Mouse (Mus musculus) megakaryocyte, adult 5-6 weeks (primary cell): ENCODE data around the gene Birc2. TPM values are rescaled to one million over a fixed set of nuclear protein-coding genes. Genes with fewer than 3 reads are reported as not detected.

ENCODE experiments used
- ATAC-seq: 2 replicates; pipeline ENCODE4 v1.8.0; 2016; ENCODE audit warnings: mild to moderate bottlenecking, inconsistent platforms; ENCODE audit not compliant: poor library complexity, severe bottlenecking
- total RNA-seq, 2 experiments: library from RNA; stranded (forward) in 1 of 2; stranded (reverse) in 1 of 2; fragments of 153-499, 151-499 nt in 1 of 2; fragments of 221-1000, 200-1000 nt in 1 of 2; gene quantifications; 2 replicates each; pipeline versions ENCODE4 v1.2.3 to v1.2.4; 2015 to 2017

Gene Birc2
- total RNA-seq, 2 experiments from 2014 or later, result 28.5 to 37.3 TPM

GRCm38 (mm10) chr9:7789764-7790575 lies 46.9 kb downstream of the Birc2 start:
- ATAC-seq, result no peak

GRCm38 (mm10) chr9:7788411-7788810 lies 48.5 kb downstream of the Birc2 start:
- no peak for ATAC-seq

GRCm38 (mm10) chr9:7786086-7786485 lies 50.8 kb downstream of the Birc2 start:
- ATAC-seq, result peak; percentile 17; the same call in 1 of the 2 replicates

- ATAC-seq, result no peak
Measured at GRCm38 (mm10) chr9:7785396-7785795, 51.5 kb downstream of the Birc2 start.

GRCm38 (mm10) chr9:7784615-7785012 lies 52.2 kb downstream of the Birc2 start:
- no peak for ATAC-seq

GRCm38 (mm10) chr9:7783823-7784614 lies 52.8 kb downstream of the Birc2 start:
- no peak for ATAC-seq

GRCm38 (mm10) chr9:7780250-7781150 lies 56.4 kb downstream of the Birc2 start:
- peak; percentile 86 for ATAC-seq

GRCm38 (mm10) chr9:7779786-7780185 lies 57.1 kb downstream of the Birc2 start:
- no peak for ATAC-seq

- no peak for ATAC-seq
Measured at GRCm38 (mm10) chr9:7778771-7779170, 58.1 kb downstream of the Birc2 start.

- ATAC-seq, result no peak
Measured at GRCm38 (mm10) chr9:7777652-7778051, 59.2 kb downstream of the Birc2 start.

GRCm38 (mm10) chr9:7776940-7777339 lies 59.9 kb downstream of the Birc2 start:
- no peak for ATAC-seq

- ATAC-seq, result peak; percentile 36
Measured at GRCm38 (mm10) chr9:7775986-7776385, 60.9 kb downstream of the Birc2 start.

- ATAC-seq, result peak; percentile 56
Measured at GRCm38 (mm10) chr9:7775011-7775410, 61.9 kb downstream of the Birc2 start.

GRCm38 (mm10) chr9:7774538-7774937 lies 62.3 kb downstream of the Birc2 start:
- ATAC-seq, result peak; percentile 77

GRCm38 (mm10) chr9:7773686-7774085 lies 63.2 kb downstream of the Birc2 start:
- no peak for ATAC-seq

- no peak for ATAC-seq
Measured at GRCm38 (mm10) chr9:7772773-7773454, 64.0 kb downstream of the Birc2 start.

GRCm38 (mm10) chr9:7772361-7772760 lies 64.5 kb downstream of the Birc2 start:
- no peak for ATAC-seq

- ATAC-seq, result no peak
Measured at GRCm38 (mm10) chr9:7769491-7769890, 67.4 kb downstream of the Birc2 start.

- no peak for ATAC-seq
Measured at GRCm38 (mm10) chr9:7769081-7769480, 67.8 kb downstream of the Birc2 start.
